Mouse (Mus musculus): ENCODE measurements around the gene Dnah17. TPM values are rescaled to one million over a fixed set of nuclear protein-coding genes. Genes with fewer than 3 reads are reported as not detected.

The Dnah17 gene
- polyA plus RNA-seq, 1 experiment from 2014 or later, result 0.06 TPM

DNA sequence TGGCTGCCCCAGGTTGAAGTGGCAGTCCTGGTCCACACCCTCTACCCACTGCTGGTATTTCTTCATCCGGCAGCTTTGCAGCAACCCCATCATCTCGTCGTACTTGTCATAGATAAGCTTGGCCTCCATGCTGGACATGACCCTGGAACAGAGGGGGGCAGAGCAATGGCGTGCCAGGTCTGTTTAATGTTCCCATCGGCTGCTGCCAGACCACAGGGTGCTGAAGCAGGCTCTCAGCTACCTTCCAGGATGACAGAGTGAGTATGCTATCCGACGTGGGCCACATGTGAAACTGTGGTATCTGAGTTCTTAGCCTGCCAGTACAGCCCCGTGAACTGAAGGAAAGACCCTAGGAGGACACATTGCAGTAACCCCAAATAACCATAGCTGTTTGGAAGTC lies 11.7 kb downstream of the Dnah17 start:
- Histone ChIP-seq H3K27ac (no peak overlapping the region; the same call in 1 of the 2 replicates), H3K9ac (no peak overlapping the region), H3K4me3 (no peak overlapping the region), H3K4me2 (no peak overlapping the region), H3K9me3 (replicated peaks) (no peaks in the 10 kb centered on the region), H3K27me3 (no peaks in the 10 kb centered on the region), H3K4me1 (replicated peaks) (peaks cover 20% of the 10 kb centered on the region), H3K36me3 (no peaks in the 10 kb centered on the region)
- peak; percentile 73 for ATAC-seq (replicated peaks; ENCODE audit: insufficient number of reproducible peaks, insufficient read depth, low FRiP score, low read depth)
- WGBS, result 40% methylated on average over 8 of the region's 8 CpGs

DNA sequence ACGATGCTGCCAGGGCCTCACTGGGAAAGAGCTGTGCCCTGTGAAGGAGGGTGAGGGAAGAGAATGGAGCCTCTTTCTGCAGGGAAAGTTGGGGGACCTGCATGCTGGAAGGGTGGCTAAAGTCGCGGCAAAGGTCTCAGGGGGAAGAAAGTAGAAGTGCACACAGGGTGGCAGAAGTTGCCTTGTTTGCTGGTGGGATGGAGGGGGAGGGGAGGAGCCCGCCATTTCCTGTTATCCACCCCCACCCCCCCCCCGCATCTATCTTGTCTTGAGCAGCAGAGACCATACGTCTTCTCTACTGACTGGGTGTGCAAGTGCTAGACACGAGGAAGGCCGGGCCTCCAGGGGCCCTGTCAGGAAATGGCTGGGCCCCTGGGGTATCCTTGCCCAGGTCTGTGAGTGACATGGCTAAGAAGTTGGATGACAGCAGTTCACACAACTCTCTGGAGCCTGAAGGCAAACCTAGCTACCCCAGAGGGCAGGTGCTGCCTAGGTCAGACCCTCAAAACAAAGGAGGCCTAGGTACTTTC lies 15.8 kb downstream of the Dnah17 start:
- no peaks in the 10 kb centered on the region for H3K27me3 ChIP-seq
- H3K27ac ChIP-seq, result no peak overlapping the region
- H3K9me3 ChIP-seq (replicated peaks), result no peaks in the 10 kb centered on the region
- no peak overlapping the region for H3K4me3 ChIP-seq
- WGBS, result 53% methylated on average over 8 of the region's 8 CpGs
- ATAC-seq (replicated peaks; ENCODE audit: insufficient number of reproducible peaks, insufficient read depth, low FRiP score, low read depth), result no peak
- H3K9ac ChIP-seq, result no peak overlapping the region
- H3K4me1 ChIP-seq (replicated peaks), result peaks cover 19% of the 10 kb centered on the region
- no peaks in the 10 kb centered on the region for H3K36me3 ChIP-seq
- no peak overlapping the region for H3K4me2 ChIP-seq

GRCm38 (mm10) chr11:118113516-118114205 lies 16.8 kb downstream of the Dnah17 start:
- no peak overlapping the region for H3K27ac ChIP-seq
- H3K9ac ChIP-seq, result no peak overlapping the region
- no peaks in the 10 kb centered on the region for H3K36me3 ChIP-seq
- no peak overlapping the region for H3K4me3 ChIP-seq
- no peaks in the 10 kb centered on the region for H3K9me3 ChIP-seq (replicated peaks)
- peaks cover 14% of the 10 kb centered on the region; the same call in 1 of the 2 replicates for H3K4me1 ChIP-seq (replicated peaks)
- no peak for ATAC-seq (replicated peaks; ENCODE audit: insufficient number of reproducible peaks, insufficient read depth, low FRiP score, low read depth)
- WGBS, result 67% methylated on average over 14 of the region's 14 CpGs
- no peaks in the 10 kb centered on the region for H3K27me3 ChIP-seq
- no peak overlapping the region for H3K4me2 ChIP-seq

GRCm38 (mm10) chr11:118104001-118104400 lies 26.4 kb downstream of the Dnah17 start:
- peaks cover 21% of the 10 kb centered on the region for H3K4me1 ChIP-seq (replicated peaks)
- no peak overlapping the region for H3K27ac ChIP-seq
- H3K27me3 ChIP-seq, result peaks cover 3% of the 10 kb centered on the region; the same call in 1 of the 2 replicates
- H3K4me2 ChIP-seq, result no peak overlapping the region
- H3K4me3 ChIP-seq, result no peak overlapping the region
- no peaks in the 10 kb centered on the region for H3K36me3 ChIP-seq
- H3K9ac ChIP-seq, result no peak overlapping the region
- ATAC-seq (replicated peaks; ENCODE audit: insufficient number of reproducible peaks, insufficient read depth, low FRiP score, low read depth), result peak; percentile 41; the same call in 1 of the 2 replicates
- H3K9me3 ChIP-seq (replicated peaks), result no peaks in the 10 kb centered on the region
- 7% methylated on average over 5 of the region's 5 CpGs for WGBS

DNA sequence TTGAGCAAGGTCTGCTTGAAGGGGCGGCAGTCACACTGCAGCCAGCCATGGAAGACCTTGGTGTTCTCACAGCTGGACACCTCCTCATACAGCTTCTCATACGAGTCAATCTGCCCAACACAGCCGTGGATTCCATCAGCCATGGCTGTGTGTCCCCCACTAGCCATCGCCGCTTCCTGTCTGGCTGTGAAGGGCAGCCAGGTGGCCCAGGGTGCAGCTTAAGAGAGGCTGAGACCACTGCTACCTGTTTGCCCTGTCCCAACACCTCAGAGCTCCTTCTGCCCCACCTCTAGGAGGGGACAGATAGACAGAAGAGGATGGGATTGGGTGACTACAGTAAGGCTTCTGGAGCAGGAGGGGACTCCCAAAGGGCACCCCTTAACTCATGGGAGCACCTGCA lies 27.1 kb downstream of the Dnah17 start:
- Histone ChIP-seq H3K4me2 (no peak overlapping the region), H3K9me3 (replicated peaks) (no peaks in the 10 kb centered on the region), H3K4me3 (no peak overlapping the region), H3K27me3 (peaks cover 3% of the 10 kb centered on the region; the same call in 1 of the 2 replicates), H3K4me1 (replicated peaks) (peaks cover 16% of the 10 kb centered on the region), H3K9ac (no peak overlapping the region), H3K36me3 (no peaks in the 10 kb centered on the region), H3K27ac (no peak overlapping the region)
- no peak for ATAC-seq (replicated peaks; ENCODE audit: insufficient number of reproducible peaks, insufficient read depth, low FRiP score, low read depth)
- WGBS, result 80% methylated on average over 5 of the region's 5 CpGs

GRCm38 (mm10) chr11:118102838-118103237 lies 27.6 kb downstream of the Dnah17 start:
- ATAC-seq (replicated peaks; ENCODE audit: insufficient number of reproducible peaks, insufficient read depth, low FRiP score, low read depth), result no peak
- Histone ChIP-seq H3K27ac (no peak overlapping the region), H3K27me3 (peaks cover 3% of the 10 kb centered on the region; the same call in 1 of the 2 replicates), H3K9me3 (replicated peaks) (no peaks in the 10 kb centered on the region), H3K36me3 (no peaks in the 10 kb centered on the region), H3K4me3 (no peak overlapping the region), H3K9ac (no peak overlapping the region), H3K4me1 (replicated peaks) (peaks cover 11% of the 10 kb centered on the region), H3K4me2 (no peak overlapping the region)
- 54% methylated on average over 3 of the region's 3 CpGs for WGBS

DNA sequence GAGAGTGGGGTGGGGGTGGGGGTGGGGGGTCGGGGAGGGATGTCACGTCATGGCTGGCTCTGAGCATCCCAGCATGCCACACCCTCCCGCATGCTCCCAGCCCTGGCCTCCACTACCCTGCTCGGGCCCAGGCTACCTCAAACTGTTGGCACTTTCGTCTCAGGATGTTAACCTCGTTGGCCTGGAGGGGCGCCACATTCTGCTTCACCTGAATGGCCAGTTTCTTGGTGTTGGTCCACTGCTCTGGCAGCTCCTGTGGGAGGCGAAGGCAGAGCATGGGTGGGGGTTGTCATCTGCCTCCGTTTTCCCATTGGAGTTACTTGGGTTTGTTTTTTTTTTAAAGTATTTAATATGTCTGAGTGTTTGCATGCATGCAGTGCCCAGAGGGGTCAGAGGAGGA lies 29.3 kb downstream of the Dnah17 start:
- no peaks in the 10 kb centered on the region for H3K9me3 ChIP-seq (replicated peaks)
- H3K27ac ChIP-seq, result no peak overlapping the region
- no peak overlapping the region for H3K4me3 ChIP-seq
- no peak overlapping the region for H3K9ac ChIP-seq
- H3K27me3 ChIP-seq, result peaks cover 3% of the 10 kb centered on the region; the same call in 1 of the 2 replicates
- peaks cover 9% of the 10 kb centered on the region; the same call in 1 of the 2 replicates for H3K4me1 ChIP-seq (replicated peaks)
- 44% methylated on average over 9 of the region's 9 CpGs for WGBS
- no peaks in the 10 kb centered on the region for H3K36me3 ChIP-seq
- no peak for ATAC-seq (replicated peaks; ENCODE audit: insufficient number of reproducible peaks, insufficient read depth, low FRiP score, low read depth)
- H3K4me2 ChIP-seq, result no peak overlapping the region

- Histone ChIP-seq H3K4me1 (replicated peaks) (0 out of 2 replicates have a peak, but pooled peaks cover 2% of the 10 kb centered on the region), H3K9me3 (replicated peaks) (no peaks in the 10 kb centered on the region), H3K4me3 (no peak overlapping the region), H3K36me3 (no peaks in the 10 kb centered on the region), H3K9ac (no peak overlapping the region), H3K4me2 (no peak overlapping the region), H3K27me3 (no peaks in the 10 kb centered on the region; the same call in 1 of the 2 replicates), H3K27ac (no peak overlapping the region)
- WGBS, result 35% methylated on average over 2 of the region's 2 CpGs
- ATAC-seq (replicated peaks; ENCODE audit: insufficient number of reproducible peaks, insufficient read depth, low FRiP score, low read depth), result no peak
Measured at GRCm38 (mm10) chr11:118096736-118097135, 33.7 kb downstream of the Dnah17 start.

- no peaks in the 10 kb centered on the region for H3K36me3 ChIP-seq
- H3K9me3 ChIP-seq (replicated peaks), result no peaks in the 10 kb centered on the region
- no peak overlapping the region for H3K4me3 ChIP-seq
- no peak overlapping the region for H3K9ac ChIP-seq
- 76% methylated on average over 9 of the region's 9 CpGs for WGBS
- 0 out of 2 replicates have a peak, but pooled peaks cover 2% of the 10 kb centered on the region for H3K4me1 ChIP-seq (replicated peaks)
- H3K27ac ChIP-seq, result no peak overlapping the region
- H3K4me2 ChIP-seq, result no peak overlapping the region
- no peak for ATAC-seq (replicated peaks; ENCODE audit: insufficient number of reproducible peaks, insufficient read depth, low FRiP score, low read depth)
- H3K27me3 ChIP-seq, result no peaks in the 10 kb centered on the region
Measured at GRCm38 (mm10) chr11:118095004-118095403, 35.4 kb downstream of the Dnah17 start.

DNA sequence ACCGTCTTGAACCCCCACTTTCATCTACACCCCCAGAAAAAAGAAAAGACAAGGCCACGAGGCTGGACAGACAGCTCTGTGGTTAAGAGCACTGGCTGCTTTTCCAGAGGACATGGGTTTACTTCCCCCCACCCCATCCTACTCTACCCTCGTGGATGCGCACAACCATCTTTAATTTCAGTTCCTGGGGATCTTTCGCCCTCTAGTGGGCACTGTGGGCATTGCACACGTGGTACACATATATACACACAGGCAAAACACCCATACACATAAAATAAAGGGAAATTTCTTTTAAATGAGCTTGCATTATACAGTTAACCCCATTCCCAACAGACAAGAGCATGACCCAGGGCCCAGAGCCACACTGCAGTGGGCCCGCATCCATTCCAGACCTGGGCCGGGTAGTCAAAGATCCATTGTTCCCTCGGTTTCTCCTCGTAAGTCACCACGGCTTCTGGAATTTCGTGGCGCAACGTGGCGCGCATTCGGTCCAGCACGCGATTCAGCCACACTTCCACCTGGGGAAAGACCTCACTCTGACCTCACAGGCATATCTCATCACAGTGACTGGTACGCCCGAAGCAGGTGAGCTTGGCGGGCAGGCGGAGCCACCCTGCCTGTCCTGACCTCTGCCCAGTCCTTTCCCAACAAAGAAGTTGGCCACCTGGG lies 39.3 kb downstream of the Dnah17 start:
- Histone ChIP-seq H3K9me3 (replicated peaks) (no peaks in the 10 kb centered on the region), H3K27me3 (peaks cover 7% of the 10 kb centered on the region), H3K27ac (no peak overlapping the region), H3K4me1 (replicated peaks) (no peaks in the 10 kb centered on the region), H3K4me3 (no peak overlapping the region), H3K9ac (no peak overlapping the region), H3K4me2 (no peak overlapping the region), H3K36me3 (no peaks in the 10 kb centered on the region)
- WGBS, result 86% methylated on average over 23 of the region's 23 CpGs
- ATAC-seq (replicated peaks; ENCODE audit: insufficient number of reproducible peaks, insufficient read depth, low FRiP score, low read depth), result no peak

- Histone ChIP-seq H3K4me3 (no peak overlapping the region), H3K36me3 (no peaks in the 10 kb centered on the region), H3K27ac (no peak overlapping the region), H3K4me1 (replicated peaks) (peaks cover 9% of the 10 kb centered on the region), H3K27me3 (peaks cover 7% of the 10 kb centered on the region), H3K9me3 (replicated peaks) (no peaks in the 10 kb centered on the region), H3K9ac (no peak overlapping the region), H3K4me2 (no peak overlapping the region)
- no peak for ATAC-seq (replicated peaks; ENCODE audit: insufficient number of reproducible peaks, insufficient read depth, low FRiP score, low read depth)
- WGBS, result 73% methylated on average over 19 of the region's 19 CpGs
Measured at GRCm38 (mm10) chr11:118088896-118089295, 41.5 kb downstream of the Dnah17 start.
